Mouse (Mus musculus): Measurements from ENCODE around the gene Usp9y.
A peak's percentile ranks its signal among the peaks of the same experiment; 100 is the strongest.

The Usp9y gene

DNA sequence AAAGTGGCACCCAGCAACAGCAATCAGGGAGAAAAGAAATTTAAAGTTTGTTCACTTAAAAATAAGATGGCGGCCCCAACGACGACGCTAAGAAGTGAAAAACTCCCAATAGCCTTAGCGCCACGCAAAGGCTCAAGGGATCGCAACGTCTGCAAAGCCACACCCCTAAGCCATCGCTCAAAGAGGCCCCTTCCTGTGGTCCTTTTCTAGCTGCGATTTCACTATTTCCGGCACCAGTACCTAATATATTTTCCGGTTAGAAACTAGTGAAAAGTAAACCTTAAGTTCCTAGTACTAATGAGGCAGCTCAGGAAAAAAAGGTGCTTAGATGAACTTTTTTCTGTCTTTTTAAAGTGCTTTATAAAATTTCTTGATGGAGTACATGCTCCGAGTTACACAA, at the start of gene Usp9y:
Gene Usp9y (minus strand): TSS at position 101 of the 400 bp plus-strand sequence.
- no peak for DNase-seq (ENCODE audit: low read depth)

GRCm38 (mm10) chrY:1293708-1294107, 165.9 kb downstream of the Usp9y start:
- DNase-seq (ENCODE audit: low read depth) = no peak

DNA sequence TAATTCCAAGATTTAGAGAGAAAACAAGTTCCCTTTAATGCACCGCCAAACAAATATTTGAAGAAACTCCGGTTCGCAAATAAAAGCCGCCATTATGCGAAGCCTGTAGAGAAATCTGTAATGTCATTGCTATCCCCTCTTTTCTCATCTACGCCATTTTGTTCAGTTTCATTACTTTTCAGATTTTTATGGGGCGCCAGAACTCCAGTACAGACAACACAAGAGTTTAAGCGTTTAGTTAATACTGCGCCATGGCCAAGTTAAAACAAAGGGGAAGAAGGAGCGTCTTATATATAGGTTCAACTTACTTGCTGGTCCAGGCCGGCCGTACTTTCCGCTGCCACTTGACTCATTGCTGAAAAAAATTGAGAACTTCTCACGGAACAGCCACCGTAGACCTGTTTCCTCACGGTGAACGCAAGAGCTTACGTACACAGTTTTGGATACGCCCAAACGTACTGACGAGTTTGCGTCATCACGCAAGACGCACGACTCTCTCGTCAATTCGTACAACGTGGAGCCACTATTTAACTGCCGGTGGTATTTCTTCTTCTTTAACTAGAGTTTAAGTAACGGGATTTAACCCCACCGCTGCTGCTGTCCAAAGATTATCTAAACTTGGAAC, 173.3 kb downstream of the Usp9y start, which contains the start of gene Ddx3y:
Gene Ddx3y (minus strand): TSS at position 459 of the 625 bp plus-strand sequence.
- DNase-seq (ENCODE audit: low read depth) = peak; percentile 46

DNA sequence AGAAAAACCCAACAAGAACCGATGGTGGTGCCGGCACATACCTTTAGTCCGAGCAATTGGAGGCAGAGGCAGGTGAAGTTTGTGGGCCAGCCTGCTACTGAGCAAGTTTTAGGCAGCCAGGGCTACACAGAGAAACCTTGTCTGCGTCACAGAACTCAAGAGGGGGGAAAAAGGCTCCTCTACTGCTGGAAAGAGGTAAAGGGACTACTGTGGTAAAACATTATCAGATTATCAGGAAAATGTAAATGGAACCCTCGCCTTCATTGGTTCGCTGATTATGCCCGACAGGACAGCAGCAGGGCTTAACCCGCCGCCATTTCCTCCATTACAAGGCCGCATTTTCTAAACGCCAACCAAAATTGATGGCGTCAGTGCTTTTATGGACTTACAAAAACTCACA, 173.8 kb downstream of the Usp9y start:
- peak; percentile 23 for DNase-seq (ENCODE audit: low read depth)

Data from c-Kit-positive CD71-positive TER-119-negative erythroid progenitor cells, embryonic 14.5 days (primary cell).